Mouse (Mus musculus): ENCODE results near the gene Stk39.

Stk39 gene

DNA sequence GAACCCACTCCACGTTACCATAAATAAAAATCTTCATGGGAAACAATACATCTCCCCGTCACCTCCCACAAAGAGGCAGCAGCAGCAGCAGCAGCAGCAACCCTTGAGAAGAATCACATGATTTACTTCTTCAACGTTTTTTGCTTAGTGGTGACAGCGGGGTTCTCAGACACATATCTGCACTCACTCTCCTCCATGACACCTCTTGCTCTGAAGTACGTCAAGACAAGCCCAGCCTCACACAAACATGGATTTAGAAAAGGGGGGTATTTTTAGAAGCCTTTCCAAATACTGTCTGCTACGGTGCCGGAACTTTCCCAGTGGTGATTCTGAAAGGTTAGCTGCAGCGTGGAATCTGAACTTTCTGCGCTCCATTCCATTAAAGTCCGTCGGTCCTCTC is 256.9 kb downstream of the Stk39 start:
- DNase-seq: no peak

DNA sequence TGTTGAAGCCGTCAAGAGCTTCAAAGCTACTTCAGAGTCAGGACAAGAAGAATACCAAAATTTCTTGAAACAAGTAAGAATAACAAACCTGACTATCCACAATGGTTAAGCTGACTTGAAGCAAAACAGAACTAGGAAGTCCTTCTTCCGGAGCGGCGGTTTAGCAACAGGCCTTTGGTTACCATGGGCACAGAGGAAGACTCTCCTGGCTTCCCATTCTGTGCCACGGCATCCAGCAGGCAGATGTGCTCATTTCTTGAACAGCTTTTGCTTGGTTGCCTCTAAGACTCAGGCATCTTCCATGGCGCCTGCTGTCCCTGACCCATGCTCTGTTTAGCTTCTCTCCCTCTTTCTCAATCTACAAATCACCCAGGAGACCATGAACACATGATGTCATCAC is 257.7 kb downstream of the Stk39 start:
- DNase-seq: no peak

DNA sequence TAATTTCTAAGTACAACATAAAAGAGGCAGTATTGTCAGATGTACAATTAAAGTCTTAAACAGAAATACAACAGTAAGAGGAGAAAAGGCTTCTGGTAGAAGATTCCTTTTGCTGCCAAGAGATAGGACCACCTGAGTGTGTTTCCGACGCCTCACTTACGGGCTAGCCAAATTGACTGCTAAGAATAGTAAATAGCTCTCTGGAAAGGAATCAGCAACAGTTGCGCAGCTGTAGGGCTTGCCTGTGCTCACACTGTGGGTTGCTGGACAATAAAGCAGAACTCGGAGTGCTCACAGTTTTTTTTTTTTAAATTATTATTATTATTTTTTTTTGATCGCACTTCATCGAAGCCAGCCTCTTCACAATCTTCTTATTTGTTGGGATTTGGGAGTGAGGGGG is 260.6 kb downstream of the Stk39 start:
- DNase-seq: no peak

DNA sequence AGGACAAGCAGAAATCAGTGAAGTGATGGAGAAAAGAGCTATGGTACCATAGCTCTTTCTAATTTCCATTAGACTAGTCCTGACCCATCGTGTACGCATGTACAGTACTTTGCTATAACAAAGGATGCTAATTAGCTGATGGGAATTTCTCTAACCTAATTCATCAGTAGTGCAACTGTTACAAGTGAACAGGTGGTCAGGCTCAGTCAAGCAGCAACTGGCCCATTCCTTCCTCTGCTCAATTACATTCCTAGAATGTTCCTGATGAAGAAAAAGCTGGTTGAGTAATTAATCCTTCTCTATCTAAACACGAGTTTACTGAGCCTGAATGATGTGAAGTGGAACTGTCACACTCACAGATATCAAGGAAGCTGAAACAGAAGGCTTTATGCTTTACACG is 275.8 kb downstream of the Stk39 start:
- DNase-seq: no peak

DNA sequence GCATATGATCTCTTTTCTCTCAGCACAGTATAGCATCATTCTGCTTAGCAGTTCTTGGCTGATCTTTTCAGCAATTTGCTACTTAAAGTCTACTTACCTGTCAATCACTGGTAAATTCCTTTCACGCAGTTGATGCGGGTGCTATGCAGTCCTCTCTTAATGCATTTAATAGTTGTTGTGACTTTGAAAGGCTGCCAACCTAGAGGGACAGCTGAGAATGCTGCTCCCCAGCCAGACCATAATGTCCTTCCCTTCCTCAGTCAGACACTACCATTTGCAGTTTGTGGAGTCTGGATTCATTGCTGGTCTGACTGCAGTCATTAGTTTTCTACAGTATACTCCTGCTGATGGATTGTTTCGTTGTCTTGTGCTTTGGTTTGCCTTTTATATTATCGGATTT is 277.6 kb downstream of the Stk39 start:
- no peak for DNase-seq

DNA sequence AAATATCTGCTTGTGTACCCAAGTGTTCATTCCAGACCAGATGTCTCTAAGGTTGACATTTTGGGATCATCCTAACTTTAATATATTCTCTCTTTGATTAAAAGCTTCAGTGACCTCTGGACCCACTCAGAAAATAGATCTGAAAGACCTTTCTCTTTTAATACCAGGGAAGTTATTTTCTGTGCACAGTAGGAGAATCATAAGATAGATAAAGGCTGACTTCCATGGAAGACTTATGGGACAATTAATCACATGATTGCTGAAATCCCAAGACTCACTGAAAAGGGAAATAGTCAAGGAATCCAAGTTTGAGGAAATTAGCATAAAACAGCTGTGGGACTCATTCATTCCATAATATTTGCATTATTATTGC is 278.6 kb downstream of the Stk39 start:
- DNase-seq: no peak

DNA sequence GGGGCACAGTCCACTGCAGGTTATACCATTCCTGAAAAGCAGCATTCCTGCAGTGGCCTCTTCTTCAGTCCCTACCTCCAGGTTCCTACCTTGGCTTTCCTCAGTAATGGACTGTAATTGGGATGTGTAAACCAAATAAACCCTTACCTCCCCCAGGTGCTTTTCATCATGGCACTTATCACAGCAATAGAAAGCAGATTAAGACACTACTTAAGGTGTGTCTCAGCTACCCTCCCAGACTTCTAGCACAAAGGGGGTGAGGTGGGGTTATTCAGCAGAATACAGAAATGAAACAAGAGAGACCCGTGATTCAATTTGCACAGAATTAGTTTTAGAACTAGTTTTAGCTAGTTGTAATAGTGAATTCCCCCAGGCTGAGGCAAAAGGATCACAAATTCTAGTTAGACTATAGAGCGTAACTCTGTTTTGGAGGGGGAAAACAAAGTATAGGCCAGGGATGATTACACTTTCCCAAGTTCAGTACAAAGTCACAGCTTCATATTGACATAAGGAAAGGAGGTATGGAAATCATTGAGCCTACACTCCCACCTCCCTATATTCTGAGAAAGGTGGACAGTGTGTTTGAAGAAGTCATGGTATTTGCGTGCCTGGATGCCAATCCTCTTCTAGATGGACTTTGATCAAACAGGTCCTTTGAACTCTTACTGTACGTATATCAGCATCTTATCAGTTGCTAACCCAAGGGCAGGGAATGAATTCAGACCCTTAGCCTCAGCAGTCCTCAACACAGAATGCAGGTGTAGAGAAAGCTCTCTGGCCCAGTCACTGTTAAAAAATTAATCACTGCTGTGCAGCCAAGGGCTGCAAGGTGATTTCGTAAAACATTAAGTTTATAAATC is 279.2 kb downstream of the Stk39 start:
- no peak for DNase-seq

DNA sequence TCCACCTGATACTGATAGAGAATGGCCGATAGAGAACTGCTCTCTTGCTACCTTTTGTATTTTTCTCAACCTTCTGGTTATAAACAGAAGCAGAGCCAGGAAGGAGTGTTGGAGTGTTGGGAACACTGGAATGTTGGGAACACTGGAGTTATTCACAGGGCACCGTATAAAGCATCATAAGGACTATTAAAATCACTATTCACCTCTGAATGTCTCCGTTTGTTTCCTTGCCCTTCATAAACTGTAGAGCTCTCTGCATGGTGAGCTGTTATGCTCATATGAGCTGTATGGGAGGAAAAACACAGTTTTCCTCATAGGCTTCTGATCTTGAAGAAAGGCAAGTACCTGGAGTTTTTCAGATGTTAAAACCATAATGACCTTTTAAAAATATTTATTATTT is 295.6 kb downstream of the Stk39 start:
- DNase-seq: no peak

DNA sequence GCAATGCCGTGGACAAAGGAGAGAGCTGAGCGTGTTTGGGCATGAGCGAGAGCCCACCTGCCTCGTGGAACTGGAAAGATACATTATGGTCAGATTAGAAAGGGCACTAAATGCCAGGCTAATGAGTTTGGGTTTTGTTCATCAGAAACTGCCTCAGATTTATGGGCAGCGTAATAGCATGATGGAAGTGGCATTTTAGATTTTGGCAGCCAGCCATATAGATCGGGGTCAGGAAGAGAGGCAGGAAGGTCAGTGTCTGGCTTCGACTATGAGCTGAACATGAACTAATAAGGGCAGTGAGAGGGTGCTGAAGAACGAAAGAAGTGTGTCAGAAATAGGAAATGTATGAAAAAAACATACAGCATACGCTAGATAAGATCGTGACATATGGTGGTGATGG is 300.8 kb downstream of the Stk39 start:
- no peak for DNase-seq

DNA sequence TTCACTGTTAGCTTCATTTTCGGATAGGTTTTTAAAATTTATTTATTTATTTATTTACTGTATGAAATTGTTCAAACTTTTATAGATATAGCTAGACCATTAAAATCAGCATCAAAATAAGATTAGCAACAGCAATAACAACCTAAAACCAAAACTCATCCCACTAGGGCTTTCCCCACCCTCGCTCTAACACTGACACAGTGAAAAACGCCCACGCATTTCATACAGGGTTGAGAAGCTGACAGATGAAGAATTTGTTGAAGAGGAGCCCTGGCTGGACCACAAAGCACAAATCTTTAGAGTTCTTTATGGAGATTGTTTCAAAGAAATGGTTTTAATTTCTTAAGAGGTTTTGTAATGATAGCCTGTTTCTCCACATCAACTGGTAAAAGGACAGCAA is 310.1 kb downstream of the Stk39 start:
- no peak for DNase-seq

DNA sequence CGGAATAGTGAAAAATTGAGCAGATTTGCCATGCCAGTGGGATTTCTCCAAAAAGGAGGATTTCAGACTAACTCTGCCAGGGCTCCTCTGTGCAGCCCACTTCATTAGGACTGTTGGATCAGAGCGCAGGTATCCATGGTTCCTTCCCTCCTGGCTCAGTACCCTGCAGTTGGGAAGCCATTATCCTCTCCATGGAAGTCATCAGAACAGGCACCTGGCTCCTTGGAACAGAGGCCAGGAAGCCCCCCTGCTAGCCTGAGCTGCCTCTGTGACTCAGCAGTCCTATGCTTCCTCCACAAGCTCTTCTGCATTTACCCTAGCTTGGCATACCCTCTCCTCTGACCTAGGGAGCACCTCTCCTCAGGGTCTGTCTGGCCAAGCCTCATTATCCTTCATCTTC is 311.5 kb downstream of the Stk39 start:
- DNase-seq: no peak

All from thymus, adult 18-20 months (tissue).